Mouse (Mus musculus): ENCODE results near the gene Hist1h2bb. TPM values are rescaled to one million over a fixed set of nuclear protein-coding genes. Genes with fewer than 3 reads are reported as not detected.
A peak's percentile ranks its signal among the peaks of the same experiment; 100 is the strongest.
"Not testable (repeated sequence)": the region's sequence is repeated elsewhere in the genome, so short reads cannot be mapped to it uniquely, and the experiment has no call there.

The Hist1h2bb gene
- total RNA-seq, 1 experiment from 2014 or later: 56.1 TPM

- no peak for DNase-seq
Observed at GRCm38 (mm10) chr13:23765172-23765513, 18.6 kb downstream of the Hist1h2bb start.

- DNase-seq: no peak
Observed at GRCm38 (mm10) chr13:23766772-23767171, 20.2 kb downstream of the Hist1h2bb start.

GRCm38 (mm10) chr13:23768834-23769397 lies 22.4 kb downstream of the Hist1h2bb start:
- DNase-seq: no peak

- not testable (repeated sequence) for DNase-seq
Observed at GRCm38 (mm10) chr13:23769613-23770012, 23.1 kb downstream of the Hist1h2bb start, which contains the start of gene Trim38. Trim38 (plus strand) TSS chr13:23769913.

- peak; percentile 31 for DNase-seq
Observed at GRCm38 (mm10) chr13:23772561-23773313, 26.2 kb downstream of the Hist1h2bb start.

GRCm38 (mm10) chr13:23778339-23778738 lies 31.8 kb downstream of the Hist1h2bb start:
- no peak for DNase-seq

GRCm38 (mm10) chr13:23779025-23779424 lies 32.5 kb downstream of the Hist1h2bb start:
- no peak for DNase-seq

GRCm38 (mm10) chr13:23792520-23792919 lies 46.0 kb downstream of the Hist1h2bb start:
- DNase-seq: peak; percentile 21

Small RNAs within 50 kb of the gene (microRNA-seq; reads per million reads assigned to microRNA genes)
- 0 reads per million in 2 experiments for gene Gm44314
- 0 reads per million in 2 experiments for gene Gm44484

Other genes starting within 250 kb of the Hist1h2bb start
- gene Hist1h4h, start 215.7 kb upstream of the Hist1h2bb start, total RNA-seq (2021): 474 and 516 TPM in 2 replicates
- gene Hist1h2af, start 212.8 kb upstream of the Hist1h2bb start, total RNA-seq (2021): 63.3 and 106 TPM in 2 replicates
- gene Hist1h3g, start 211.3 kb upstream of the Hist1h2bb start, total RNA-seq (2021): 24.0 and 39.4 TPM in 2 replicates
- 6.6 and 6.8 TPM in 2 replicates for gene Hist1h2bh, start 203.3 kb upstream of the Hist1h2bb start, total RNA-seq (2021)
- gene Hist1h3f, start 202.7 kb upstream of the Hist1h2bb start, total RNA-seq (2021): 33.9 and 36.7 TPM in 2 replicates
- 127 and 189 TPM in 2 replicates for gene Hist1h4f, start 195.1 kb upstream of the Hist1h2bb start, total RNA-seq (2021)
- 9.5 TPM in 2 replicates for gene Hist1h1d, start 193.5 kb upstream of the Hist1h2bb start, total RNA-seq (2021)
- gene Hist1h3e, start 184.4 kb upstream of the Hist1h2bb start, total RNA-seq (2021): 66.8 and 86.4 TPM in 2 replicates
- 14.5 and 15.5 TPM in 2 replicates for gene Hist1h2ae, start 175.5 kb upstream of the Hist1h2bb start, total RNA-seq (2021)
- gene Hist1h2bg, start 175.3 kb upstream of the Hist1h2bb start, total RNA-seq (2021): 106 and 130 TPM in 2 replicates
- gene Hist1h2bf, start 172.5 kb upstream of the Hist1h2bb start, total RNA-seq (2021): 61.2 and 62.9 TPM in 2 replicates
- 2.3 and 9.6 TPM in 2 replicates for gene Hist1h2ad, start 172.4 kb upstream of the Hist1h2bb start, total RNA-seq (2021)
- gene Hist1h3d, start 171.0 kb upstream of the Hist1h2bb start, total RNA-seq (2021): 12.9 and 16.6 TPM in 2 replicates
- 174 and 185 TPM in 2 replicates for gene Hist1h4d, start 165.1 kb upstream of the Hist1h2bb start, total RNA-seq (2021)
- 18.6 and 18.8 TPM in 2 replicates for gene Hist1h2be, start 125.6 kb upstream of the Hist1h2bb start, total RNA-seq (2021)
- 102 and 118 TPM in 2 replicates for gene Hist1h1e, start 124.2 kb upstream of the Hist1h2bb start, total RNA-seq (2021)
- 3.5 and 4.3 TPM in 2 replicates for gene Hist1h2ac, start 62.8 kb upstream of the Hist1h2bb start, total RNA-seq (2021)
- gene Hist1h2bc, start 62.5 kb upstream of the Hist1h2bb start, total RNA-seq (2021): 193 and 227 TPM in 2 replicates
- gene Hist1h1t, start 50.9 kb upstream of the Hist1h2bb start, total RNA-seq (2021): not detected in 2 replicates
- gene Hist1h4c, start 48.3 kb upstream of the Hist1h2bb start, total RNA-seq (2021): 97.6 and 116 TPM in 2 replicates
- gene Hfe, start 35.9 kb upstream of the Hist1h2bb start, total RNA-seq (2021): 37.3 and 49.1 TPM in 2 replicates
- 248 and 316 TPM in 2 replicates for gene Hist1h1c, start 7.9 kb upstream of the Hist1h2bb start, total RNA-seq (2021)
- gene Hist1h3c, start 1.1 kb upstream of the Hist1h2bb start, total RNA-seq (2021): 33.0 and 40.6 TPM in 2 replicates
- gene Hist1h2ab, start 4.4 kb downstream of the Hist1h2bb start, total RNA-seq (2021): 76.6 and 90.4 TPM in 2 replicates
- 94.0 and 112 TPM in 2 replicates for gene Hist1h3b, start 5.5 kb downstream of the Hist1h2bb start, total RNA-seq (2021)
- 127 and 163 TPM in 2 replicates for gene Hist1h4b, start 10.3 kb downstream of the Hist1h2bb start, total RNA-seq (2021)
- 73.8 and 80.4 TPM in 2 replicates for gene Hist1h4a, start 14.5 kb downstream of the Hist1h2bb start, total RNA-seq (2021)
- 78.8 and 80.4 TPM in 2 replicates for gene Hist1h3a, start 15.7 kb downstream of the Hist1h2bb start, total RNA-seq (2021)
- 76.4 and 84.2 TPM in 2 replicates for gene Hist1h1a, start 16.9 kb downstream of the Hist1h2bb start, total RNA-seq (2021)
- 0.33 TPM in 1 of 2 replicates, not detected in the other for gene Trim38, start 23.2 kb downstream of the Hist1h2bb start, total RNA-seq (2021)
- 0.81 TPM in 1 of 2 replicates, not detected in the other for gene Slc17a2, start 60.3 kb downstream of the Hist1h2bb start, total RNA-seq (2021)
- gene Slc17a3, start 92.7 kb downstream of the Hist1h2bb start, total RNA-seq (2021): 0.38 and 0.46 TPM in 2 replicates
- gene Slc17a1, start 121.0 kb downstream of the Hist1h2bb start, total RNA-seq (2021): not detected in 2 replicates
- 0.30 TPM in 1 of 2 replicates, not detected in the other for gene Slc17a4, start 168.3 kb downstream of the Hist1h2bb start, total RNA-seq (2021)
- not detected in 2 replicates for gene Hist1h2ba, start 187.4 kb downstream of the Hist1h2bb start, total RNA-seq (2021)
- gene Hist1h2aa, start 187.7 kb downstream of the Hist1h2bb start, total RNA-seq (2021): not detected in 2 replicates
- 0.90 and 2.9 TPM in 2 replicates for gene Scgn, start 244.5 kb downstream of the Hist1h2bb start, total RNA-seq (2021)